Mouse (Mus musculus) left cerebral cortex, adult 18-20 months (tissue): ENCODE results near the gene Cym. TPM values are rescaled to one million over a fixed set of nuclear protein-coding genes. Genes with fewer than 3 reads are reported as not detected.

Source experiments
- DNase-seq, 2 experiments: peaks; one replicate each; pipeline ENCODE4 v3.0.0; 2021 to 2022; ENCODE audit warnings: low spot score in 2 of 2, mixed read lengths in 1 of 2
- total RNA-seq, 2 experiments: library from RNA; stranded (reverse); gene quantifications; 2 replicates each; pipeline ENCODE4 v1.2.3; 2021

Gene Cym
- total RNA-seq, 2 experiments from 2014 or later: not detected

- DNase-seq: no peak
Observed at GRCm38 (mm10) chr3:107225820-107226219, 4.3 kb upstream of the Cym start.

- no peak for DNase-seq
Observed at GRCm38 (mm10) chr3:107223230-107223629, 1.7 kb upstream of the Cym start.

- peak; percentile 25 to 42 for DNase-seq
Observed at GRCm38 (mm10) chr3:107218572-107218971, 3.0 kb downstream of the Cym start.

GRCm38 (mm10) chr3:107217101-107217480 lies 4.4 kb downstream of the Cym start:
- DNase-seq: no peak

GRCm38 (mm10) chr3:107216400-107217100 lies 5.0 kb downstream of the Cym start:
- DNase-seq: no peak

GRCm38 (mm10) chr3:107214606-107215005 lies 6.9 kb downstream of the Cym start:
- no peak for DNase-seq

- no peak for DNase-seq
Observed at GRCm38 (mm10) chr3:107207625-107208253, 13.8 kb downstream of the Cym start.

- no peak for DNase-seq
Observed at GRCm38 (mm10) chr3:107206490-107207150, 14.9 kb downstream of the Cym start.

GRCm38 (mm10) chr3:107205994-107206393 lies 15.5 kb downstream of the Cym start:
- peak; percentile 77 to 88 for DNase-seq

GRCm38 (mm10) chr3:107205170-107205569 lies 16.4 kb downstream of the Cym start:
- DNase-seq: no peak

- DNase-seq: no peak
Observed at GRCm38 (mm10) chr3:107204413-107204812, 17.1 kb downstream of the Cym start.

GRCm38 (mm10) chr3:107201310-107202180 lies 20.0 kb downstream of the Cym start:
- DNase-seq: no peak

GRCm38 (mm10) chr3:107188226-107188899 lies 33.2 kb downstream of the Cym start:
- DNase-seq: peak; percentile 74

- DNase-seq: peak in 1 of 2 experiments; percentile 20
Observed at GRCm38 (mm10) chr3:107187022-107187421, 34.5 kb downstream of the Cym start.

GRCm38 (mm10) chr3:107185597-107185996 lies 35.9 kb downstream of the Cym start:
- no peak for DNase-seq

GRCm38 (mm10) chr3:107183178-107183577 lies 38.4 kb downstream of the Cym start:
- no peak for DNase-seq

GRCm38 (mm10) chr3:107182756-107183155 lies 38.8 kb downstream of the Cym start, which contains the start of gene Kcna10:
TSS of gene Kcna10 (plus strand) at chr3:107183056.
- no peak for DNase-seq

GRCm38 (mm10) chr3:107180860-107181259 lies 40.7 kb downstream of the Cym start:
- no peak for DNase-seq

GRCm38 (mm10) chr3:107176501-107176900 lies 45.0 kb downstream of the Cym start:
- DNase-seq: no peak

- no peak for DNase-seq
Observed at GRCm38 (mm10) chr3:107175486-107175885, 46.0 kb downstream of the Cym start.

- DNase-seq: no peak
Observed at GRCm38 (mm10) chr3:107172556-107172955, 49.0 kb downstream of the Cym start.
